Mouse (Mus musculus) left cerebral cortex, adult 8-10 months (tissue): ENCODE results near the gene Fam173a. TPM values are rescaled to one million over a fixed set of nuclear protein-coding genes. Genes with fewer than 3 reads are reported as not detected.
A peak's percentile ranks its signal among the peaks of the same experiment; 100 is the strongest.

Experiments
- DNase-seq, 2 experiments: peaks; one replicate each; pipeline ENCODE4 v3.0.0; 2022; ENCODE audit warnings: low spot score in 2 of 2
- total RNA-seq, 4 experiments: library from RNA; stranded (reverse); gene quantifications; 2 replicates each; pipeline ENCODE4 v1.2.4; 2022

Gene Fam173a
- 10 to 100 TPM; 83.6 to 99.1 (median 88.6) TPM for total RNA-seq

GRCm38 (mm10) chr17:25792615-25793014 lies at the start of gene Fam173a:
Gene Fam173a, minus strand, starts transcription at chr17:25792901.
- peak in 1 of 2 experiments; percentile 68 for DNase-seq

DNA sequence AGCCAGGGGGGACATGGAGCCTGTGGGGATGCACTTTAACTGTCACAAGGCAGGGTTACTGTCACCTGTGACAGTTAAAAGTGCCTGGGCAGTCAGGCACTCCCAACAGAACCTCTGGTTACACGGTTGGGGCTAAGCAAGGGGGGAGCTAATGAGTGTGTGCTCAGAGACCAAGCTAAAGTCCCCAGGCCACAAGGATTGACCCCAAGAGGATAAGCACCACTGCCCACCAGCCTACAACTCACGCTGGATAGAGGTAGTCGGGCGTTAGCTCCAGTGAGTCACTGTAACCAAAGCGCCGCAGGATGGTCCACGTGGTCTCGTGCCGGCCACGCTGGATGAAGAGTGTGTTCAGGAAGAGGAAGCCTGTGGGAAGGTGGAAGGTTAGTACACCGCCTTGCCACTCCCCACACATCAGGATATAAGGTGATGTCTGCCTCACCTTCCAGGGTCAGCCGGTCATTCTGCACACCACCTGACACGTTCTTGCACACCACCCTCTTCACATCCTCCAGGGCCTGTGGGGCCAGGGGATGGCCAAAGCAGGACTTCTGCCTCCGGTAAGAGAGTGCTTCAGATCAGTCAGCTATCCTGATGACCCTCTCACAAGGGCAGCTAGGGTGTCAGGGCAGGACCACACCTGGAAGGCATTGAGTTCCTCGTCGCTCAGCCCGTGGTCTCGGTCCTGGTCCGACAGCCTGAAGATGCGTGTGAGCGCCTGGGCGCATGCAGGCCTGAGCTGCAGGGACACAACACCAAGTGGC lies 48.6 kb upstream of the Fam173a start, which contains the start of gene Gm20683:
Gene Gm20683 (minus strand): TSS at position 647 of the 764 bp plus-strand sequence.
- no peak for DNase-seq

GRCm38 (mm10) chr17:25840519-25840918 lies 47.8 kb upstream of the Fam173a start:
- no peak for DNase-seq

- no peak for DNase-seq
Observed at GRCm38 (mm10) chr17:25839455-25840235, 46.9 kb upstream of the Fam173a start.

DNA sequence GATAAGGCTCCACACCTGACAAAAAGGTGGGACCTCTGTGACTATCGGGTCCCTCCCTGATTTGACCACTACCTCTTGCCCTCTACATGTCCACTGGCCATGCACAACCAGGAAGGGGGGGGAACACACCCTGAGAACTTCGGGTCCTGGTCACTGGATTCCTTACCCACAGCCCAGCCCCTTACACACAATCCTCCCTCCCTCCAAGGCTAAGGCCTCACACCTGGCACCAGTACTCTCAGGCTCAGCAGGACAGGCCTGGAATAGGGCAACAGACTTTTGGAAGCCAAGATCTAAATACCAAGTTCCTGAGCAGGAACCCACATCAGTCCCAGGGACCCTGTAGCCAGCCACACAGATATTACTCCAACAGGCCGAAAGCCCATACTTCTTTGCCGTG lies 46.2 kb upstream of the Fam173a start:
- DNase-seq: no peak

- DNase-seq: no peak
Observed at GRCm38 (mm10) chr17:25837533-25837932, 44.8 kb upstream of the Fam173a start.

- peak in 1 of 2 experiments; percentile 84 for DNase-seq
Observed at GRCm38 (mm10) chr17:25837076-25837410, 44.3 kb upstream of the Fam173a start, which contains the start of gene Rhbdl1. Gene Rhbdl1, minus strand, starts transcription at chr17:25837295.

DNA sequence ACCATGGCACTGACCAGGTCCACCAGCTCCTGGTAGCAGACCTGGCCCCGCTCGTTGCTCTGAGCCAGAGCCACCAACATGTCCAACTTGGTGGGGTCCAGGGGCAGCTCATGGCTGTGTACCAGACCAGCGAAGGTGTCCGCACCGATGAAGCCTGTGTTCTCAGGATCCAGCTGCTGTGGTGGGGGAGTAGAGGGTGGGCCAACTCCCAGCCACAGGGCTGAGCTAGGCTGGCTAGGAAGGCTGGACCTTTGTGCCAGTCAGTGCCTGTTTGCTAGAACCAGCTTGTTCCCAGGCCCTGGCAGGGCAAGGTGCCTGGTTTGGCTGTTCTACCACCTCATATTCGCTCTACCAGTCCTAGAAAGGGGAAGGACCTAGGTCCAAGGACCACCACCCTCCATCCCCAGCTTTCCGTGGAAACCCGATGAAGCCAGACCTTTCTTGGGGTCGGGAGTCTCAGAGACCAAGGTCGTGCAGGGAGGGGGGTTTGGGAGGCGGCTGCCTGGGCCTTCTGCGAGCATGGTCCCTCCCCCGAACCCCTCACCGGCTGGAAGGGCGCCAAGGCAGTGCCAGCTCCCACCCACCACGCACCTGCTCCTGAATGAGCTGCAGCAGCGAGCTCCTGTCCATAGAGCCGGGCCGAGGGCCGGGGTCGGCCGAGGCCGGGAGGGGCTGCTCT lies 43.8 kb upstream of the Fam173a start:
- peak in 1 of 2 experiments; percentile 42 for DNase-seq

DNA sequence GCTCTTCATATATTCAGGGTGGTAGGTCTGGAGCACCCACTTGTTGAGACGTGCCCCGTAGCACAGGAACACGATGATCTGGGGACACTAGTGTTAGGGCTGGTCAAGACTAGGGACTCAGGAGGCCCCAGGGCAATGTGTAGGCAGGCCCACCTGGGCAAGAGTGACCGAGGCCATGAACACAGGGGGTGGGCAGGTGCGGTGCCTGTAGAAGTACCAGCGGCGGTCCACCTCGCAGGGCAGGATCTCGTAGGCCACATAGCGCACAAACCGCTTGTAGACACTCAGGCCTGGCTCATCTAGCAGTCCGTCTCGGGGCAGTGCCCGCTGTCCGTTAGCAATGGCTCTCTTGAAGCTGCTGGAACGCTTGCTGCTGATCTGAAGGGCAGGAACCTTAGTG lies 43.1 kb upstream of the Fam173a start:
- no peak for DNase-seq

DNA sequence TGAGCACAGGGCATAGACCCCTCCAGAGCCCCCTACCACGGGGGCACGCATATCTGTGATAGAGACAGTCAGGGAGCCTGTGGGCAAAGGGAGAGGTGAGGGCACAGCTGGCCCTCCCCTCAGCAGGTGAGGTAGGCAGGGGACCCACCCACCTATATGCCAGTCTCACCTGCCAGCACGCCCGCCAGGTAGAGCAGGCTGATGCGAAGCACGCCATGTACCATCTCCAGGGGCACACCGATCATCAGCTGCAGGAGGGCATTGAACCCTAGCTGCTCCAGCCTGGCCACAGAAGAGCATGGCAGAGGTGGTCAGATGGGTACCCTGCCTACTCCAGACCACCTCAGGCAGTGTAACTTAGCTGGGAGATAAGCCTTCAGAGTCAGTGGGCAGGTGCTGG lies 42.6 kb upstream of the Fam173a start:
- DNase-seq: no peak

- no peak for DNase-seq
Observed at GRCm38 (mm10) chr17:25834595-25835222, 42.0 kb upstream of the Fam173a start.

DNA sequence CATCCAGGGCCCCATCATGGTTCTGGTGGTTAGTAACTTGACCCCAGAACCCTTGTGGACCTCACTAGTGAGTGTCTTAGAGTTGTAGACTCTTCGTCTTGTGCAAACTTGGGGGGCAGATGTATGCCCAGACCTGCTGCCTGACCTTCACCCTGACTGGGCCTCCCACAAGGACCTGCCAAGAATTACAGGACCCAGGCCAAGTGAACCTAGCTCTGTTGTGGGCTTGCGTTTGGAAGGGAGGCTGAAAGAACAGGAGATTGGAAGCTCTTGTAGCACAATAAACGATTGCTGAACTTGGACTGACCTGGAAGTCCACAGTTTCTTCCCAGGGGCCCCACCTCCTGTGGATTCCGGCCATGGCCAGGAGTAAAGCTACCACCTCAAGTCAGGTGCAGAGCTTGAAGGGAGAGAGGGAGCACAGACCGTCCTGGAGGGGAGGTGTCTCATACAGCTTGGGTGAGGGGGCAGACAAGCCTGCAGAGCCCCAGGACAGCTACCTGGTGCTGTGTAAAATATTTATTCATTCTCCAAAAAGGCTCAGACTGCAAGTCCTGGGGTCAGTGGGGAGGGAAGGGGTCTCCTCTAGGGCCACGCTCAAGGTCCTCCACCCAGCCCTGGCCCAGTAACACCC lies 41.4 kb upstream of the Fam173a start:
- DNase-seq: no peak

DNA sequence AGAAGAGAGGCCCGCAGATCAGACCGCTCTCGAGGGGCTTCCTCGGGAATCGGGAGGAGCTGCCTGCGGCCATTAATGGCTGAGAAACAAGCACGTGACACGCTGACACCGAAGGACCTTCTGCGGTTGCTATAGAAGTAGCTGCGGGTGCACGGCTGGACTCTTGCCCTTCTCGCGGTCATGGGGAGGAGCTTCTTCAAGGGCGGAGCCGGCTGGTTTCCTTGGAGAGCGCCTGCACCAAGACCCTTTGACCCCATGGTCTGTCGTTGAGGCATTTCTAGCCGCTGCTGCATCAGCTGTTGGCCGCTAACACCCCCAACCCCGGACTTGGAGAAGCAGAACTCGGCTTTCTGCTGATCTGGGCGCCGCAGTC lies 40.6 kb upstream of the Fam173a start, which contains the start of gene Stub1:
Gene Stub1 (minus strand): TSS at position 114 of the 373 bp plus-strand sequence.
- DNase-seq: peak in 1 of 2 experiments; percentile 87

DNA sequence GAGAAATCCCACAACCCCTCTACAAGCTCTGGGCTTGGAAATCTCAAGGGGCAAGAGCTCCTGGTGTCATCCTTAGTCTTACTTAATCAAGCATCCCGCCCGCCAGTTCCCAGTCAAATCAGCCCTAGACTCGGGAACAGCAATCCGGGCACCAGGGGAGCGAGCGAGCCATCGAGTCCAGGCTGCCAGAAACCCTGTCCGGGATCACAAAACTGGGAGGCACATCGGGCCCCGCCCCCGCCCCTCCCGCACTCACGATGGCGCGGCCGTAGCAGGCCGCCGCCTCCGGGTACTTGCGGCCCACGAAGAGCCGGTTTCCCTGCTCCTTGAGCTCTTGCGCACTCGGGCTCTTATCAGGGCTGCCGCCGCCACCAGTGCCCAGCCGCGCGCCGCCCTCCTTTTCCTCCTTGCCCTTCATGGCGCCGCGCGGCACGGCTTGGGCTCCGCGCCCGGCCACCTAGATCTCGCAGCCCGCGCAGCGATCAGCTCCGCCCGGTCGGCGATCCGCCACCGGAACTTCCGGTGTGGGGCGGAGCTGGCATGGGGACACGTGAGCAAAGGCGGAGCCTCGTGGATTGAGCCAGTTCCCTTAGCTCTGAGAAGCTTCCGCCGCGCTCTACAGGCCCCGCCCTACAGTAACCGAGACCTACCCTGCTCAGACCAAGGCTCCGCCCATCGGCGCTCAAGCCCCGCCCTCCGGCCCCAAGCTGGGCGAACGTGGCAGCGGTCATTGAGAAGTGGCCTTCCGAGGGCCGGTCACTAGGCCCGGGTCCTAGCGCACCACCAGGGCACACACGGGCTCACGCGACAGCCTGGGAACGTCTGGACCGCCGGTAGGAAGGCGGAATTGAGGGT lies 40.0 kb upstream of the Fam173a start:
- DNase-seq: peak; percentile 97 to 99

DNA sequence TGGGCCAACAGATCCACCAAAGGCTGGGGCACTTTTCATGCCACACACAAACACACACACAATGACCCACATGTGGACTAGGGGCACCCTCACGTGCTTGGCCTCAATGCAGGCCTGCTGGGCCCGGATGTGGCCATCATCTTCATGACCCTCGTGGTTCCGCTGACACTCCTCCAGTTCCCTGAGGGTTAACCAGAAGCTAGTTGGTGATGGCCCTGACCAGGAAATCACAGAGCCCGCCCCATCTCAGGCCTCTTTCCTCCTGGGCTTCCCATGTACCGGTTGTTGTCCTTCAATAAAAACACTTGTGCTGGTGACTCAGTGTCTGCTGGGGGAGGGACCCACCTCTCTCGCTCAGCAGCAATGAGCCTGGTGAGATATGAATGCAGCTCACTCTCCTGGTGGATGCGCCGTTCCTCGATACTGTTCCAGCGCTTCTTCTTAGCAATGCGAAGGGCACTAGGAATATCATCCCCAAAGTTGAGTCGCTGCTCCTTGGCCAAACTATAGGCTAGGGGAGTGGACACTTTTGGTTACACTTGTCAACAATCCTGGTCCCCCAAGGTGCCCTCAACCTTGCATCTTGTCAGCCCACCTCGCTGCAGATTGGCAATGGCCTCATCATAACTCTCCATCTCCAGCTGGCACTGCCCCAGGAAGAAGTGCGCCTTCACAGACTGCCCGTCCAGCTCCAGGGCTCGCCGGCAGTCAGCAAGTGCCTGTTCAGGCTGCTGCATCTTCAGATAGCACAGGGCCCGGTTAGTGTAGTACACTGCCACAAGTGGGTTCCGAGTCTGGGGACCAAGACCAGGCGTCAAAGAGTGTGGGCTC lies 39.0 kb upstream of the Fam173a start:
- DNase-seq: no peak

DNA sequence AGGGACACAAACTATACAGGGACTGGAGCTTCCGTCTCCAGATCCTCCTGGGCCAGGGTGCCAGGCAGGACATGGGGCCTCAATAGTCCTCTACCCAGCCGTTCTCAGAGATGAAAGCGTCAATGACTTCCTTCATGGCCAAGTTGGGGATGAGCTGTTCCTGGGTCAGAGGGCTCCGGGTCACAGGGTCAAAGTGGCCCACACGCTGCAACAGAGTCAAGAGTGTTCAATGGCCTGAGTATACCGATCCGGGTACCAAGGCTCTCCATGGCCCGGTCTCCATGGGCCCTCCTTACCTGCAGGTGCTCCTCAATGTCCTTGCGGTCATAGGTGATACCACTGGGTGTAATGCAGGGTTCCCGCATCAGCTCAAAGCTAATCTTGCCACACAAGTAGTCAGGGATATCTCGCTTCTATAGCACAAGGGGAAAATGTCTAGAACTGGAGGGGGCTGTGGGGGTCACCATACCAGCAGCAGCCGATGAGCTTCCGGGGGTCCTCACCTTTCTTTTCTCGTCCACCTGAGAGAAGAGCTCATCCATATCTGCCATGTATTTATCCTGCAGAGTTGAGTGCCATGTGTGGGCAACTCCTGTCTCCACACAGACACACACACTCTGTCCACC lies 38.2 kb upstream of the Fam173a start:
- DNase-seq: no peak

GRCm38 (mm10) chr17:25830200-25830753 lies 37.6 kb upstream of the Fam173a start:
- no peak for DNase-seq

DNA sequence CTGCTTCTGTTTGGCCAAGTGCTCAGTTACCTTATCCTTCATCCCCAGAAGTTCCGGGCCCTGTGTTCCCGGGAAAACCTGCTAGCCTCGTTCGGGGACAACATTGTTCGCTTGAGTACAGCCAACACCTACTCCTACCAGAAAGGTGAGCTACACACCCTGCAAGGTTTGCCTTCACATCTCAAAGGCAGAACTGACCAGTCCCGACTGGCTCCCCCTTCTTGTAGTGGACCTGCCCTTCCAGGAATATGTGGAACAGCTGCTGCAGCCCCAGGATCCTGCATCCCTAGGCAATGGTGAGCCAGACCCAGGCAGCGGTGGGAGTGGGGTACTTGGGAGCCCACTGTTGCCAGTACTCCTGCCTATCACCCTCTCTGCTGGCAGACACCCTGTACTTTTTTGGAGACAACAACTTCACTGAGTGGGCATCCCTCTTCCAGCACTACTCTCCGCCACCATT lies 36.9 kb upstream of the Fam173a start:
- no peak for DNase-seq
